Mouse (Mus musculus) adrenal gland (tissue): ENCODE data around the gene Slc25a39.

Experiments used
- intact Hi-C: fragments of 180-260 bp; cut with DNase I; formaldehyde crosslinking; loops from one replicate; pipeline ENCODE4 v1.15.1; 2025
- long read RNA-seq, 2 experiments: library from polyadenylated mRNA; unstranded; transcript quantifications; one replicate each; pipeline ENCODE4 v2.0.0; 2020; ENCODE audit warnings: borderline replicate concordance in 1 of 2; ENCODE audit not compliant: insufficient replicate concordance in 1 of 2

Gene Slc25a39
- long read RNA-seq, experiment 1, transcript Slc25a39-201 (12 exons, 1,685 nt) = major isoform, 363 of 397 reads
- long read RNA-seq, experiment 1, partial matches to known transcripts = 18 of 397 reads
- long read RNA-seq, experiment 1, other reads (novel, unspliced or antisense) = 16 of 397 reads
- long read RNA-seq, experiment 2, transcript Slc25a39-201 (12 exons, 1,685 nt) = major isoform, 369 of 407 reads
- long read RNA-seq, experiment 2, partial matches to known transcripts = 25 of 407 reads
- long read RNA-seq, experiment 2, other reads (novel, unspliced or antisense) = 12 of 407 reads

DNA sequence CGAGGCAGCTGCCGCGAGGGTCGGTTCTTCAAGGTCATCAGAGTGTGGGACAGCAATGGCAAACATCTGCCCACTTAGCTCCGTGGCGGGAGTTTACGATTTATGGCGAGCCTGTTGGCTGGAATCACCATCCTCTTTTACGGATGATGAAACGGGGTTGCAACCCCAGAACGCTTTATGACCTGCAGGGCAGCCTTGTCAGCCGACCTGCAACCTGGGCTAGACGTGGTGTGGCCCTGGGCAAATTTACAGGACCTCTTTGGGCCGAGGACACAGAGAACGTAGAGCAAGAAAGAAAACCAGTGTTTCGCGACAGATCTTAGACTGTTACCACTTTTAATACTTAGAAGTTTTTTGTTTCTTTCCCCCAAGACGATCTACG lies at the start of gene Slc25a39:
Slc25a39 (minus strand) TSS at position 113 of the 382 bp plus-strand sequence.
- intact Hi-C loops = no loop called here

- intact Hi-C loops = no loop called here
These were observed 48.1 kb upstream of the Slc25a39 start for GRCm38 (mm10) chr11:102455740-102456396.

GRCm38 (mm10) chr11:102453131-102453530 lies 45.4 kb upstream of the Slc25a39 start:
- intact Hi-C loops = no loop called here

DNA sequence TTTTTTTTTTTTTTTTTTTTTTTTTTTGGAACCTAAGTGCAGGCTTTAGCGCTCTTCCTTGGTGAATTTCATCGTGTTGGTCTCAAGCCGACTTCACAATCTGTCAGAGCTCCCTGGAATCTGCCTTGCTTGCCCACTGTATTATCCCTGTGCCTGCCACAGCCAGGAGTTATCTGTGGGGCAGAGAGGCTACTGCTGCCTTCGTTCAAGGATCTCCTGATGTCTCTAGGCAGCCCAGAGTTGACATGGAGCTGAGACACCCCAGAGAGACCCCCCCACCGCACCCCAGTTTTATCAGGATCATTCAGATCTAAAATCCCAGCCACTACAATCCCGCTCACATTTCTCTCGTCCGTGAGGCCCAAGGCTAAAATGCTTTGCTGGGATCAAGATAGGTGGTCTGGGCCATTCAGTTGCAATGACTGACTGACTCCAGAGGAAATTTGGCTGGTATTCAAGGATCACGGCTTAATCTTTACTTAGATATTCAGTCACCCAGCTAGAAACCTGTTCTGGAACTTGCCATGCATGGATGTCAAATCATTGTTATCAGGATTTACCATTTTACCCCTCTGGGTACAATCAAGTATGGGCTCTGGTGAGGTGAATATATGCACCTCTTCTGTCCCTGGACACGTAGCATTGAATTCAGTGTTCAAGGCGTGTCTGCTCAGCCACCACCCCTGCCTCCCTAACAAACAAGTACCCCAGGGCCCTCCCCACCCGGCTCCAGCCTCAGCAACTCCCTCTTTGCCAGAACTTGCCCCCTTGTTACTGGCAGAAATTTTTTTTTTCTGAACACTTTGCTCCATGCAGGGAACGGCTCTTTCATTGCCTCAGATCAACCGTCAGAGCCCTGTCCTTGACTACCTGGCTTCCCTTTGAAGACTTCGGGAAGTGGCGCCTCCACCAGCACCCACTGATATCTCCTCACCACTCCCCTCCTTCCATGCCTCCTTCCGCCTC lies 41.6 kb upstream of the Slc25a39 start:
- intact Hi-C loops = no loop called here

DNA sequence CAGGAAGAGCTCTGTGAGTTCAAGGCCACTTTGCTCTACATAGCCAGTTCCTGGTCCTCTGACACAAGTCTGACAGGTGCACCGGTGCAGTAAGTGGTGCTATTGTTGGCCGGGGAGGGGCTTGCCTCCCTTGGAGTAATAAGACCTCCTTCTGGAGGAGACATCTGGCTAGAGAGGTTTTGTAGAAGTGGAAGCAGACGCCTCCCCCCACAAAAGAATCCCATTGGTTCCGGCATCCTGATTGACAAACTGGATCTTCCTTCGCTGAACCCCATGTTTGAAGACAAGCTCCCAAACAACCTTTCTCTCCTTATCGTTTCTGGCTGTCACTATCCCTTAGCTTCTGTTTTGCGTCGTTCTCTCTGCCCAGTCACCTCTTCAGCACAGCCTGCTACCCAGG lies 40.6 kb upstream of the Slc25a39 start:
- intact Hi-C loops = no loop called here

DNA sequence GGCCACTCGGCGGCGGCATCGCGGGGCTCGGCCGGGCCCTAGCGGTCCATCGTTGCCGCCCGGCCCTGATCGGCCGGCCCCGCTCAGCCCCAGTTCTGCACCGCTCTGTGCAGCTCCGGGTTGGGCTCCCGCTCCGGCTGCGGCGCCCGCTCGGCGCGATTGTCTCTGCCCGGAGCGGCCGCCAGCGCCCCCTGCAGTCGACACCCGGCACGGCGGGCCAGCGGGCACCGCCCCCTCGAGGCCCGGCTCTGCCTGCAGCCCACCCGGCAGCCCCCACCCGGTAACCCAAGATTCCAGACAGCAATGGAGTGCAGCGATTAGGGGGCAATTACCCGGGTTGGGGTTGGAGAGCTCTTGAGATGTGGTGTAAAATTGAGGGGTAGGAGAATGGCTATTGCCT lies 39.8 kb upstream of the Slc25a39 start, which contains the start of gene Fam171a2:
Fam171a2 (minus strand) TSS at position 186 of the 400 bp plus-strand sequence.
- intact Hi-C loops = no loop called here

- intact Hi-C loops = no loop called here
These were observed 39.1 kb upstream of the Slc25a39 start for GRCm38 (mm10) chr11:102446581-102447461.

- intact Hi-C loops = no loop called here
These were observed 38.2 kb upstream of the Slc25a39 start for GRCm38 (mm10) chr11:102445891-102446361.

GRCm38 (mm10) chr11:102445264-102445890 lies 37.6 kb upstream of the Slc25a39 start:
- intact Hi-C loops = no loop called here

GRCm38 (mm10) chr11:102444781-102445180 lies 37.0 kb upstream of the Slc25a39 start:
- intact Hi-C loops = no loop called here

DNA sequence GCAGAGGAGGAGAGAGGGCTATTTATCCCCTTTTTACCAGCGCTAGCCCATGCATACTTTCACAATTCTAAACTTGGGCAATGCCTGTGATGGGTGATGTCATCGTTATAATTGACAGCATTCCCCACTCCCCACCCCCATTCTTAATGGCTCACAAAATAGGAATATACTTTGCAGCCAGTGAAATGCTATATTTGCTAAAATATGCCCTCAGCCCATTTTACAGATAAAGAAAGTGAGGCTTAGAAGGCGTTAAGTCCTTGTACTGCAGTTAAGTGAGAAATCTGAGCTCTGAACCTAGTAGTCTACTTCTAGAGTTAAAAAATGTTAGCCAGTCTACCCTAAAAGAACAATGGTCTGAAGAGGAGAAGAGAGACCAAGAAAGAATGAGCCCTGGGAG lies 36.6 kb upstream of the Slc25a39 start:
- intact Hi-C loops = no loop called here

GRCm38 (mm10) chr11:102443740-102444139 lies 36.0 kb upstream of the Slc25a39 start:
- intact Hi-C loops = no loop called here

DNA sequence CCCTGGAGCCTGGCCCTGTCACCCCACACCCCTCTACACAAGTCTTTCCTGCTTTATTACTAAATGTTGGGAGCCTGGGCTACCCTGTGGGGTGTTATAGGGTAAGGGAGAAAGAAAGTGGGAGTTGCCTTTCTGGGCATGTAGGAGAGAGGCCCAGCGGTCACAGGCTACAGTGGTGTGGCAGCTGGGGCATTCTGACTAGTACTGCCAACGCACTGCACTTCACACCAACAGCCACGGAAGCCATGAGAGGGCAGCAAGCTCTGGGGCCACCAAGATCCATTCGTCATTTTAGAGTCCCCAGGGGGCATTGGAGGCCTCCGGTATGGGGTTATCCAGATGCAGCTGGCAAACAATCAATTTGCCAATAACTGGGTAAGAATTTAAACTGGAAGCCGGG lies 34.3 kb upstream of the Slc25a39 start:
- intact Hi-C loops = no loop called here

- intact Hi-C loops = no loop called here
These were observed 33.7 kb upstream of the Slc25a39 start for GRCm38 (mm10) chr11:102441434-102441833.

- intact Hi-C loops = no loop called here
These were observed 32.5 kb upstream of the Slc25a39 start for GRCm38 (mm10) chr11:102440255-102440654.

GRCm38 (mm10) chr11:102439093-102440082 lies 31.6 kb upstream of the Slc25a39 start:
- intact Hi-C loops = no loop called here

DNA sequence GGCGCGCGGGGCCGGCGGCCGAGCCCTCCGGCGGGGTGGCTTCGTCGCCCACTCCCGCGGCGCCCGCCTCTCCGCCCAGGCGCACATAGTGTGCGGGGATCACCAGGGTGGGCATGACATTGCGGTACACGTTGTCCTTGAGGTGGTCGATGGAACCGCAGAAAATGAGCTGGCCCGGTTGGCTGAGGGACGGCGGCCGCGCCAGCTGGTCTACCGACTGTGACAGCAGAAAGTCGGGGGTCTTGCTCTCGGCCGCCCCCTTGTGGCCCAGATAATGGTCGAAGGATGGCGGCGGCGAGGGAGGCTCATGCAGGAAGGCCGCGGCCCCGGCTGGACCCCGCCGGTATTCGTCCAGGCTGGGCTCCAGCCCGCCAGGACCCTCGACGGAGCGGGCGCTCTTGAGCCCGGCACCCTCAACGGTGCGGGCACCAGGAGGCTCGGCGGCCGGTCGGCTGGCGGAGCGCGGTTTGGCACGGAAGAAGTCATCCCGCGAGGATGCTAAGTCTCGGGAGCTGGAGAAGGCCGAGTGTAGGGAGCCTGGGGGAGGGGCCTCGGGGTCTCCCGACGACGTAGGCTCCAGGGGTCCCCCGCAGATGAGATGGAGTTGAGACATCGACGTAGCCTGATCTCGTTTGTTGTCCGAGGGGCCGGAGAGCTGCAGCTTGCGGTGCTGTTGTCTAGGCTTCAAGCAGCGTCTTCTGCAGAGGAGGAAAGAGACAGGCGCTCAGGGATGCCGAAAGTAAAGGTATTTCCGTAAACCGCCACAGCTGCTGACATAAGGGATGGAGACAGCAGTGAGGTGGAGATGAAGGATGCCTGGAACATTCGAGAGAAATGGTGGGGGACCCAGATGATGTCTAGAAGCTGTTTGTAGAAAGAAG lies 30.7 kb upstream of the Slc25a39 start:
- intact Hi-C loops = no loop called here
